ENCODE assay signal across 8 mouse cellular contexts in the genomic region with DNA sequence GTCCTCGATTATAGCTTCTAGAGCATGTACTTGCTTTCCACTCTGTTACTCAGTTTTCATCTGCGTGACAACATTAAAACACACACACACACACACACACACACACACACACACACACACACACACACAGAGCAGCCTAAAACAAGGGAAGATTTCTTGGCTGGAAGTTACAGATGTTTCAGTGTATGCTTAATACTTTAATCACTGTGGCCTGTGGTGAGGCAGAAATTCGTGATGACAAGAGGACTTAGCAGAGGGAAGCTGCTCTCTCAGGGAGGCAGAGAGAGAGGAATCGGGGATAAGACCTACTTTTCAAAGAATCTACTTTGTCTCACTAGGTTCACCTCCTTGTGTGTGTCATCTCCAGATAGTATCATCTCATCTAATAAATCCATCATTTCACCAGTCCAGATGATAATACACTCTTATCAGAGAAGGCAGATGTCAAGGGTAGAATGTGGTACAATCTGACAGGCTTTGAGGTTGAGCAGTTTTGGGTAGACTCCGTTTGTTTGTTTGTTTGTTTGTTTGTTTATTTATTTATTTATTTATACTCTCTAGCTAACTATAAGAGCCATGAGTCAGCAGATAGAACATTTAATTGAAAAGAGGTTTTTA. TPM values are rescaled to one million over a fixed set of nuclear protein-coding genes. Genes with fewer than 3 reads are reported as not detected.
DNase-seq lines count a peak whose midpoint lies in the region; ATAC-seq and TF ChIP-seq lines count a peak whose summit lies in the region.

No protein-coding gene starts in this region.

- no peaks in the 10 kb centered on the region for H3K9me3 ChIP-seq in embryonic facial prominence, embryonic 14.5 days (ENCODE audit: control insufficient read depth, low read length)
- no peaks in the 10 kb centered on the region for H3K9me3 ChIP-seq in limb, embryonic 13.5 days

- peak overlapping the region; percentile 87; the same call in 1 of the 2 replicates for H3K9ac ChIP-seq in embryonic facial prominence, embryonic 14.5 days (ENCODE audit: low read depth, low read length)
- H3K9ac ChIP-seq in limb, embryonic 13.5 days = no peak overlapping the region

- no peak overlapping the region for H3K27ac ChIP-seq in cerebellum, adult 2 months (ENCODE audit: insufficient read depth, low read length)
- no peak overlapping the region for H3K27ac ChIP-seq in embryonic facial prominence, embryonic 14.5 days (replicated peaks; ENCODE audit: low read depth, low read length)
- H3K27ac ChIP-seq in limb, embryonic 13.5 days = no peak overlapping the region

- H3K4me2 ChIP-seq in embryonic facial prominence, embryonic 14.5 days (ENCODE audit: low read depth, low read length) = peak overlapping the region; percentile 66
- H3K4me2 ChIP-seq in limb, embryonic 13.5 days (replicated peaks) = peak overlapping the region; percentile 74

- H3K4me1 ChIP-seq in cerebellum, adult 2 months (ENCODE audit: control insufficient read depth, insufficient read depth, low read length) = peaks cover 4% of the 10 kb centered on the region; the same call in 1 of the 2 replicates
- H3K4me1 ChIP-seq in embryonic facial prominence, embryonic 14.5 days (ENCODE audit: control insufficient read depth, insufficient read depth, low read length) = peaks cover 9% of the 10 kb centered on the region; the same call in 1 of the 2 replicates
- H3K4me1 ChIP-seq in limb, embryonic 13.5 days = peaks cover 14% of the 10 kb centered on the region

- WGBS in cerebellum, adult 2 months = 52% methylated on average over 5 of the region's 5 CpGs
- 27% methylated on average over 5 of the region's 5 CpGs for WGBS in embryonic facial prominence, embryonic 14.5 days
- WGBS in limb, embryonic 13.5 days = 47% methylated on average over 5 of the region's 5 CpGs

- TF ChIP-seq POLR2A in cerebellum, adult 2 months (IDR thresholded peaks at IDR 0.05; ENCODE audit: borderline replicate concordance, insufficient read depth, low read length) = no peak

- peak overlapping the region; percentile 67 for H3K4me3 ChIP-seq in cerebellum, adult 2 months (replicated peaks; ENCODE audit: insufficient read depth, low read depth, low read length)
- H3K4me3 ChIP-seq in embryonic facial prominence, embryonic 14.5 days (ENCODE audit: low read depth, low read length) = peak overlapping the region; percentile 85; the same call in 1 of the 2 replicates
- H3K4me3 ChIP-seq in limb, embryonic 13.5 days = peak overlapping the region; percentile 92

- no peak for DNase-seq in cerebellum, adult 2 months
- DNase-seq in cerebellum, postnatal 10 days = no peak
- peak; percentile 7 for DNase-seq in 3134 (ENCODE audit: extremely low read depth, insufficient read length, low spot score)
- peak; percentile 63 for DNase-seq in embryonic facial prominence, embryonic 14.5 days (ENCODE audit: low spot score)
- peak; percentile 14 for DNase-seq in yolk sac, embryonic 10.5 days (ENCODE audit: low spot score)
- no peak for DNase-seq in frontal cortex, postnatal 14 days (ENCODE audit: low spot score in 2 of 2)
- DNase-seq in T-cell, adult 2 months (ENCODE audit: low spot score) = no peak

- H3K36me3 ChIP-seq in embryonic facial prominence, embryonic 14.5 days (ENCODE audit: control insufficient read depth, insufficient read depth, low read length) = no peaks in the 10 kb centered on the region
- H3K36me3 ChIP-seq in limb, embryonic 13.5 days = no peaks in the 10 kb centered on the region

- no peak for TF ChIP-seq CTCF in cerebellum, adult 2 months (IDR thresholded peaks at IDR 0.05; ENCODE audit: borderline replicate concordance, insufficient read depth, low read depth, low read length)

- H3K27me3 ChIP-seq in cerebellum, adult 2 months (ENCODE audit: control insufficient read depth, insufficient read depth, low read length) = no peaks in the 10 kb centered on the region
- H3K27me3 ChIP-seq in embryonic facial prominence, embryonic 14.5 days (replicated peaks; ENCODE audit: control insufficient read depth, insufficient read depth, low read length) = no peaks in the 10 kb centered on the region
- H3K27me3 ChIP-seq in limb, embryonic 13.5 days = no peaks in the 10 kb centered on the region

- no peak for ATAC-seq in embryonic facial prominence, embryonic 14.5 days (ENCODE audit: low read depth)
- no peak for ATAC-seq in limb, embryonic 13.5 days (ENCODE audit: low FRiP score, low read depth)

RNA-seq across cellular contexts. Expression of a gene that starts 1.2 kb away (rescaled TPM):
- 45.4 and 46.7 TPM in 2 replicates for polyA plus RNA-seq in cerebellum, adult 2 months (2012; rRNA removed)
- 11.7 and 13.1 TPM in 2 replicates for polyA plus RNA-seq in embryonic facial prominence, embryonic 14.5 days (2014; fragmentation: Nextera tagmentation; extraction: Ambion mirVana)
- 10.6 and 11.2 TPM in 2 replicates for polyA plus RNA-seq in limb, embryonic 13.5 days (2015; fragmentation: Nextera tagmentation; extraction: Ambion mirVana)

Comparison
In these comparisons a context has a peak if more than half of its experiments do, and no peak if none do; other contexts are left out.
1. DNase-seq: peak in 3134 (single experiment), embryonic facial prominence, embryonic 14.5 days (single experiment) and yolk sac, embryonic 10.5 days (single experiment); none in cerebellum, adult 2 months (0 of 2), cerebellum, postnatal 10 days (0 of 2), frontal cortex, postnatal 14 days (0 of 2) and T-cell, adult 2 months (single experiment).
2. Peak in every context shown above with its lines, with median percentiles within 50 percentile points of each other: H3K4me3 ChIP-seq.